Mouse (Mus musculus) heart, embryonic 14.5 days (tissue): Measurements from ENCODE around the gene 1700012B07Rik. TPM values are rescaled to one million over a fixed set of nuclear protein-coding genes. Genes with fewer than 3 reads are reported as not detected.

ENCODE experiments used
- ATAC-seq: fragments of 200-750 bp; cut with Nextera tagmentation; 2 replicates; pipeline ENCODE4 v1.8.0; 2017; ENCODE audit warnings: low read depth, moderate TSS enrichment; ENCODE audit not compliant: insufficient number of reproducible peaks, insufficient read depth, low FRiP score
- H3K27ac ChIP-seq, 2 experiments: fragments of 200-500 bp in 1 of 2; fragments of 300-500 bp in 1 of 2; sonication (generic) in 1 of 2; replicated peaks in 1 of 2; 2 replicates each; pipeline ENCODE4 v1.5.1; 2012 to 2014; ENCODE audit warnings: low read depth in 2 of 2, low read length in 2 of 2, control low read depth in 1 of 2, mild to moderate bottlenecking in 1 of 2, mixed read lengths in 1 of 2; ENCODE audit not compliant: control insufficient read depth in 1 of 2, insufficient read depth in 1 of 2
- H3K27me3 ChIP-seq: fragments of 300-500 bp; sonication (generic); 2 replicates; pipeline ENCODE4 v1.6.1; 2014; ENCODE audit warnings: mild to moderate bottlenecking, low read length, control low read depth; ENCODE audit not compliant: control insufficient read depth, insufficient read depth
- H3K36me3 ChIP-seq: fragments of 300-500 bp; sonication (generic); 2 replicates; pipeline ENCODE4 v1.6.1; 2014; ENCODE audit warnings: mild to moderate bottlenecking, control low read depth, low read length, mixed read lengths; ENCODE audit not compliant: control insufficient read depth, insufficient read depth
- H3K4me1 ChIP-seq, 2 experiments: fragments of 200-500 bp in 1 of 2; fragments of 300-500 bp in 1 of 2; sonication (generic) in 1 of 2; 2 replicates each; pipeline ENCODE4 v1.6.1; 2012 to 2014; ENCODE audit warnings: low read length in 2 of 2, control low read depth in 1 of 2, mixed read lengths in 1 of 2; ENCODE audit not compliant: control insufficient read depth in 2 of 2, insufficient read depth in 2 of 2
- H3K4me2 ChIP-seq: fragments of 300-500 bp; sonication (generic); 2 replicates; pipeline ENCODE4 v1.6.1; 2014; ENCODE audit warnings: mild to moderate bottlenecking, low read length
- H3K4me3 ChIP-seq, 2 experiments: fragments of 200-500 bp in 1 of 2; fragments of 300-500 bp in 1 of 2; sonication (generic) in 1 of 2; 2 replicates each; pipeline ENCODE4 v1.5.1; 2012 to 2014; ENCODE audit warnings: low read length in 2 of 2, mild to moderate bottlenecking in 2 of 2, control low read depth in 1 of 2, low read depth in 1 of 2, moderate library complexity in 1 of 2; ENCODE audit not compliant: control insufficient read depth in 1 of 2, insufficient read depth in 1 of 2
- H3K9ac ChIP-seq: fragments of 300-500 bp; sonication (generic); 2 replicates; pipeline ENCODE4 v1.6.1; 2014; ENCODE audit warnings: mild to moderate bottlenecking, low read length
- H3K9me3 ChIP-seq: fragments of 300-500 bp; sonication (generic); 2 replicates; pipeline ENCODE4 v1.6.1; 2016; ENCODE audit warnings: low read length, control low read depth; ENCODE audit not compliant: control insufficient read depth
- WGBS: fragments of 180-500 bp; shearing (Covaris S2); extraction: QIAGEN DNeasy Blood & Tissue Kit; methylation state at CpG from one replicate; pipeline ENCODE4 v1.1.7; 2014; 5-methylcytosine and 5-hydroxymethylcytosine counted together
- polyA plus RNA-seq: library from polyadenylated mRNA; unstranded; fragments of >200 nt; fragmentation: Nextera tagmentation; extraction: Ambion mirVana; gene quantifications from 2 replicates; pipeline ENCODE4 v1.2.1, GENCODE M21; 2014

1700012B07Rik gene
- polyA plus RNA-seq, 1 experiment from 2014 or later: not detected

- Histone ChIP-seq H3K36me3 (no peaks in the 10 kb centered on the region), H3K9me3 (no peaks in the 10 kb centered on the region), H3K9ac (no peak overlapping the region), H3K4me2 (no peak overlapping the region), H3K27ac (no peak overlapping the region), H3K27me3 (peaks cover 2% of the 10 kb centered on the region; the same call in 1 of the 2 replicates), H3K4me3 (no peak overlapping the region), H3K4me1 (no peaks in the 10 kb centered on the region)
- 62% methylated on average over 3 of the region's 3 CpGs for WGBS
- no peak for ATAC-seq
These were observed 44.8 kb upstream of the 1700012B07Rik start for GRCm38 (mm10) chr11:109872674-109873073.

DNA sequence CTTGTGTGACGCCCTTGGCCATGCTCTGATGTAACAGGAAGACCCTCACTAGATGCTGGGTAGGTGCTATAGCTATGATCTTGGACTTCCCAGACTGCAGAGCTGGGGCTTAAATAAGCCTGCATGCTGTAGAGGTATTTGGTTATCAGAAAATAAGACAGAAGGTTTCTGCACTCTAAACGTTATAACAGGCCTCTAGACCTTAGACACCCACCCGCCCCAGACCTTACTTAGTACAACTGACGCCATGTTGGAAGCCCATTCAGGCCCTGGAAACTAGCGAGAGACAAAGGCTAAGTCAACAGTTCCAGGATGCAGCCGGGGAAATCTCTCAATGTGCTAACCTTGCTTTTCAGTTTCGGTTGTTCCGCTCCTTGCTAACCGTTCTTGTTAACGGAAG lies 44.2 kb upstream of the 1700012B07Rik start:
- Histone ChIP-seq H3K36me3 (no peaks in the 10 kb centered on the region), H3K4me1 (no peaks in the 10 kb centered on the region), H3K9ac (no peak overlapping the region), H3K9me3 (no peaks in the 10 kb centered on the region), H3K27ac (no peak overlapping the region), H3K4me3 (no peak overlapping the region), H3K27me3 (peaks cover 2% of the 10 kb centered on the region; the same call in 1 of the 2 replicates), H3K4me2 (no peak overlapping the region)
- no peak for ATAC-seq
- 75% methylated on average over 10 of the region's 10 CpGs for WGBS

- Histone ChIP-seq H3K9ac (no peak overlapping the region), H3K4me2 (no peak overlapping the region), H3K36me3 (no peaks in the 10 kb centered on the region), H3K4me3 (no peak overlapping the region), H3K4me1 (no peaks in the 10 kb centered on the region), H3K9me3 (no peaks in the 10 kb centered on the region), H3K27ac (no peak overlapping the region), H3K27me3 (peaks cover 2% of the 10 kb centered on the region; the same call in 1 of the 2 replicates)
- no peak for ATAC-seq
- 73% methylated on average over 5 of the region's 5 CpGs for WGBS
These were observed 40.0 kb upstream of the 1700012B07Rik start for GRCm38 (mm10) chr11:109867861-109868260.

GRCm38 (mm10) chr11:109866537-109867160 lies 38.8 kb upstream of the 1700012B07Rik start:
- H3K4me2 ChIP-seq: no peak overlapping the region

DNA sequence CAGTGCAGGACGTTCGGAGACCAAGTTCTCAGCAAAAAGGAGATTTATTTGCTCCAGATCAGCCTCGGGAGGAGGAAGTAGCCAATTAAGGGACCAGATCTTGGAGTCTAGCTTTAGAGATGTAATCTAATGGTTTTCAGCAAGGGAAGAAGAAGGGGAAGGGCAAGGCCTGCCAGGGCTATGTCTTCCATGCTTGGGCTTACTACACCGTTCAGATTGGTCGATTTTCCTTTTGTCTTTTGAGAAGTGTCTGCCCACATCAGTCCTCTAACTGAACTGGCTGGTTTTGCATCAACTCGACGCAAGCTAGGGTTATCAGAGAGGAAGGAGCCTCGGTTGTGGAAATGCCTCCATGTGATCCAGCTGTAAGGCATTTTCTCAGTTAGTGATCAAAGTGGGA lies 37.7 kb upstream of the 1700012B07Rik start:
- Histone ChIP-seq H3K4me3 (no peak overlapping the region), H3K27ac (no peak overlapping the region), H3K36me3 (no peaks in the 10 kb centered on the region), H3K4me1 (no peaks in the 10 kb centered on the region), H3K9ac (no peak overlapping the region), H3K9me3 (no peaks in the 10 kb centered on the region), H3K4me2 (no peak overlapping the region), H3K27me3 (peaks cover 2% of the 10 kb centered on the region; the same call in 1 of the 2 replicates)
- ATAC-seq: no peak
- 70% methylated on average over 8 of the region's 8 CpGs for WGBS

More at GRCm38 (mm10) chr11:109866537-109867160, 38.8 kb upstream of the 1700012B07Rik start:
- peaks cover 2% of the 10 kb centered on the region; the same call in 1 of the 2 replicates for H3K27me3 ChIP-seq
- 63% methylated on average over 11 of the region's 11 CpGs for WGBS
- H3K4me1 ChIP-seq: no peaks in the 10 kb centered on the region
- no peak for ATAC-seq
- H3K36me3 ChIP-seq: no peaks in the 10 kb centered on the region
- no peak overlapping the region for H3K9ac ChIP-seq
- no peaks in the 10 kb centered on the region for H3K9me3 ChIP-seq
- H3K4me3 ChIP-seq: no peak overlapping the region
- H3K27ac ChIP-seq: no peak overlapping the region

GRCm38 (mm10) chr11:109863951-109864350 lies 36.1 kb upstream of the 1700012B07Rik start:
- H3K27ac ChIP-seq: no peak overlapping the region
- WGBS: 73% methylated on average over 7 of the region's 7 CpGs
- peaks cover 0 to 4% of the 10 kb centered on the region in 2 experiments; a peak in 2 of 4 replicates for H3K4me1 ChIP-seq
- H3K27me3 ChIP-seq: peaks cover 2% of the 10 kb centered on the region; the same call in 1 of the 2 replicates
- H3K9ac ChIP-seq: no peak overlapping the region
- ATAC-seq: no peak
- H3K4me2 ChIP-seq: no peak overlapping the region
- H3K36me3 ChIP-seq: no peaks in the 10 kb centered on the region
- H3K9me3 ChIP-seq: no peaks in the 10 kb centered on the region
- H3K4me3 ChIP-seq: no peak overlapping the region

GRCm38 (mm10) chr11:109863194-109863746 lies 35.4 kb upstream of the 1700012B07Rik start:
- Histone ChIP-seq H3K27me3 (no peaks in the 10 kb centered on the region), H3K27ac (no peak overlapping the region), H3K4me3 (no peak overlapping the region), H3K4me1 (peaks cover 0 to 4% of the 10 kb centered on the region in 2 experiments; a peak in 2 of 4 replicates), H3K4me2 (no peak overlapping the region), H3K9ac (no peak overlapping the region), H3K9me3 (no peaks in the 10 kb centered on the region), H3K36me3 (no peaks in the 10 kb centered on the region)
- WGBS: 60% methylated on average over 8 of the region's 9 CpGs
- ATAC-seq: no peak
